Mouse (Mus musculus) cerebellum, adult 9-10 months (tissue): ENCODE results near the gene Papolb.

Experiments used
- DNase-seq: peaks from one replicate; pipeline ENCODE4 v3.0.0; 2022

Gene Papolb

GRCm38 (mm10) chr5:142518973-142519372 is 10.9 kb downstream of the Papolb start:
- no peak for DNase-seq

GRCm38 (mm10) chr5:142512112-142512511 is 17.8 kb downstream of the Papolb start:
- DNase-seq, result no peak

GRCm38 (mm10) chr5:142510061-142510414 is 19.8 kb downstream of the Papolb start:
- no peak for DNase-seq

- DNase-seq, result peak; percentile 92
Measured at GRCm38 (mm10) chr5:142509141-142510060, 20.5 kb downstream of the Papolb start.

- no peak for DNase-seq
Measured at GRCm38 (mm10) chr5:142505695-142506423, 24.0 kb downstream of the Papolb start.

GRCm38 (mm10) chr5:142504175-142504574 is 25.7 kb downstream of the Papolb start:
- DNase-seq, result no peak

GRCm38 (mm10) chr5:142502414-142502813 is 27.5 kb downstream of the Papolb start:
- peak; percentile 96 for DNase-seq

- no peak for DNase-seq
Measured at GRCm38 (mm10) chr5:142500918-142501317, 29.0 kb downstream of the Papolb start.

- peak; percentile 65 for DNase-seq
Measured at GRCm38 (mm10) chr5:142498964-142499363, 30.9 kb downstream of the Papolb start.

- DNase-seq, result peak; percentile 82
Measured at GRCm38 (mm10) chr5:142495321-142496096, 34.4 kb downstream of the Papolb start.

GRCm38 (mm10) chr5:142493307-142493706 is 36.6 kb downstream of the Papolb start:
- no peak for DNase-seq

GRCm38 (mm10) chr5:142489955-142490707 is 39.7 kb downstream of the Papolb start:
- no peak for DNase-seq

GRCm38 (mm10) chr5:142486654-142487053 is 43.2 kb downstream of the Papolb start:
- no peak for DNase-seq

GRCm38 (mm10) chr5:142483581-142483980 is 46.3 kb downstream of the Papolb start:
- DNase-seq, result no peak

- DNase-seq, result no peak
Measured at GRCm38 (mm10) chr5:142482512-142482911, 47.4 kb downstream of the Papolb start.

GRCm38 (mm10) chr5:142478829-142479435 is 50.9 kb downstream of the Papolb start:
- peak; percentile 85 for DNase-seq

GRCm38 (mm10) chr5:142477866-142478615 is 51.8 kb downstream of the Papolb start:
- no peak for DNase-seq

- peak; percentile 62 for DNase-seq
Measured at GRCm38 (mm10) chr5:142477346-142477745, 52.5 kb downstream of the Papolb start.
